Mouse (Mus musculus): ENCODE data around the gene Ddb1. TPM values are rescaled to one million over a fixed set of nuclear protein-coding genes. Genes with fewer than 3 reads are reported as not detected.

Gene Ddb1
- 128 TPM for polyA plus RNA-seq (2017; shearing (Covaris generic))

GRCm38 (mm10) chr19:10605293-10605900 lies at the start of gene Ddb1, which contains the start of gene Tkfc:
Ddb1 (plus strand) TSS chr19:10605327.
Tkfc (minus strand) TSS chr19:10605654.

DNA sequence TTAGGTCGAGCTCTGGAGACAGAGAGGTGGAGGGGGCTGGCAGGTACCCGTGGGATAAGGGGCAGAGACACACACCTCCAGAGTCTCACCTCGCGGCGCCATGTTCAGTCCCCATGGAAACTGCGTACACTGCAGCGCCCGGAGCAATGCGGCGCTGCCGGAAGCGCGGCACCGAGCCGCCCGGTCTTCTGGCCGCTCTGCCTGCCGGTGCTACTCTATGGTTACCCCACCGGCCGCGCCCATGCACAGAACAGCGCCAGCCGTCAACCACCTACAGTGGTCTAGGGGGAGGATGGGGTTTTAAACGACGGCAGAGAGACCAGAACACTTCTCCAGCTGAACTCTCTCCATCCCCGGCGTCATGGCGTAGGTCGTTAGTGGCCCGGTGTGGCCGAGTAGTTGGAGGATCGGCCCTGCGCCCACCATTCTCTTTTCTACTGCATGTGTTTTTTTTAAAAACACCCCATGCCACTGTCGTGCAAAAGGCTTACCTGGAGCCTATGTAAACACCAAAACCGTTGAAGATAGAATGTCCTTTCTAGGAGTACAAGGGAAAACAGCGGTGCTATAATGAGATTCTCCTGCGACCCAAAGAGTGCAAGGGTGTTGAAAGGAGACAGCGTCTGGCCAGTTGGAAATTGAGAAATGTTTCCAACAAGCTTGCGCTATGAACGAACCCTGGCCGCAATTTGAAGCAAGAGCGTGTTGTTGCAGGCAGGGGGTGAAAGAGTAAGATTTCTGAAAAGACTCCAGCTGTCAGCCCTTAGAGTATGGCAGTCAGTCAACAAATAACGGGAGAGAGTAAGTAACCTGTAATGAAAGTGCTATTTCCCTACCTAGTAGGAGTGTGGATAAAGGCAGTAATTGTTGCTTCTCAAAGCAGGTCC lies 49.3 kb upstream of the Ddb1 start, which contains the start of gene Tmem216:
Tmem216 (minus strand) TSS at position 615 of the 887 bp plus-strand sequence.

GRCm38 (mm10) chr19:10576690-10577561 lies 28.2 kb upstream of the Ddb1 start, which contains the start of the genes Cyb561a3 and Tmem138:
Cyb561a3 (plus strand) TSS chr19:10577172.
Tmem138 (minus strand) TSS chr19:10577362.

DNA sequence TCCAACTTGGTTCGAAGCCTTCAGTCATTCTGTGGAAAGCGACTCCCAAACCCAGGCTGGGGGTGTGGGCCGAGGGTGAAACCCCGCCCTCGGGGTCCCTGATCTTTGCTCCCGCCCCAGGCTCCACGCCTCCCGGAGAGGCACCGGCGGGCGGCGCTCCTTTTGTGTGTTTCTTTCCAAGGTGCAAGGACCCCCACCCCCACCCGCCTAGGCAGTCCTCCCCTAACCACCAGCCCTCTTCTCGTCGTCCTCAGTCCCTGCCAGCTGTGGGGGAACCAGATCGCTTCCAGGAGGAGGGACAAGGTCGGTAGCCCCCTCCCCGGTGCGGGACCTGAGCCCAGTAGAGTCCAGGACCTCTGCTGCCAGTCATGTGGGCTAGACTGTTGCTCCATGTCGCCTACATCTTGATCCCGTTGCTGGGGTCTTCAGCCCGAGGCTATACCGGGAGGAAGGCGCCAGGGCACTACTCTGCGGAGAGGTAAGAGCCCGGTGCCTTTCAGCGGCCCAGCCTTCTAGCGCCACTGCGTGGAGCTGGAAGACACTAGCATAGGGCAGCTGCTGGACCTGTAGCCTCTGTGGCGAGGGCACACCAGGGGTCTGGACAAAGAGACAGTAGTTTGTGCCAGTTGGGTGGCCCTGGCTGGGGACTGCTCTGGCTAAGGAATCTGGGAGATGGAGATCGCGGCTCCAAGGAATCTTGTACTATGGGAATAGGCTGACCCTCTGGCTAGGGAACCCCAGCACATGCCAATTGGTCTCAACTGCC lies 29.2 kb downstream of the Ddb1 start, which contains the start of gene Vwce:
Vwce (plus strand) TSS at position 108 of the 766 bp plus-strand sequence.

DNA sequence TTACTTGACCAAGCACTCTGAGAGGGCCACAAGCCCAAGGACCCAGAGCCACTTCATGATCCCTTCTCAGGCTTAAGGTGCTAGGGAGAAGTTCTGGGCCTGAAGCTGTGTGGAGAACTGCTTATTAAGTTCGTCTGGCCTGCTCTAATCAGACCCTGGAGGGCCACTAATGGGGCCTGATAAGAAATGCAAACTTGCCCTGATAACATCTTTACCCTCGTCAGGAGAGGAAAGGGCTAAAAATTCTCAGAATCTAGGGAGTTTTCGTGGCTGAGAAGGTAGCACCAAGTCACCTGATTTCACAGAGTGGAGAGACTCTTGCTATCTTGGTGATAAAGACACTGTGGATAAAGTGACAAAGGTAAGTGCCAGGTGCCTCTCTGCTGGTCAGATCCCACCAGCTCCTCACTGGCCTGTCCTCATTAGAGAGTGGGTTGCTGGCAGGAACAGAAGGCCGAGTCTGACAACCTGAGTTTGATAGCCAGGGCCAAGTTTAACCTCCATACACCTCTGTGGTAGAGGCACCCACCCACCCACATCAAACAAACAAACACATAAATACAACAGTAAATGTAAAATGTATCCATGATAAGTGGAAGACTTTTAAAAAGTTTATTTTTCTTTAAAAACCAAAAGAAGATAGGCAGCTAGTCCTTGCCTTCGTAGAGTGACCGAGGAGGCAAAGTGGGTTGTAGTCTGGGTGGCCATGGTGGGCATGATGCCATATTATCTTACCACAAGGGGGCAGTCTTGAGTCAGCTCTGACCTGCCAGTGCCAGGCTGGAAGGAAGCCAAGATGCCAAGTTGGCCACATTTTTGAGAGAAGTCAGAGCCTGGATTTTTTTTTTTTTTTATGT lies 73.0 kb downstream of the Ddb1 start, which contains the start of gene Pga5:
Pga5 (minus strand) TSS at position 157 of the 857 bp plus-strand sequence.

Other genes starting within 250 kb of the Ddb1 start
- 0.83 TPM for gene Syt7, start 216.2 kb upstream of the Ddb1 start, polyA plus RNA-seq (2017; shearing (Covaris generic))
- not detected for gene Lrrc10b, start 147.9 kb upstream of the Ddb1 start, polyA plus RNA-seq (2017; shearing (Covaris generic))
- 0.38 TPM for gene Ppp1r32, start 122.4 kb upstream of the Ddb1 start, polyA plus RNA-seq (2017; shearing (Covaris generic))
- gene Cpsf7, start 80.1 kb upstream of the Ddb1 start, polyA plus RNA-seq (2017; shearing (Covaris generic)), result 27.8 TPM
- gene Sdhaf2, start 79.2 kb upstream of the Ddb1 start, polyA plus RNA-seq (2017; shearing (Covaris generic)), result 57.3 TPM
- gene Tmem216, start 49.1 kb upstream of the Ddb1 start, polyA plus RNA-seq (2017; shearing (Covaris generic)), result 10.2 TPM
- gene Cyb561a3, start 28.2 kb upstream of the Ddb1 start, polyA plus RNA-seq (2017; shearing (Covaris generic)), result 25.0 TPM
- gene Tmem138, start 28.0 kb upstream of the Ddb1 start, polyA plus RNA-seq (2017; shearing (Covaris generic)), result 6.0 TPM
- 3.5 TPM for gene Tkfc, start 327 bp downstream of the Ddb1 start, polyA plus RNA-seq (2017; shearing (Covaris generic))
- 1.0 TPM for gene Vwce, start 28.9 kb downstream of the Ddb1 start, polyA plus RNA-seq (2017; shearing (Covaris generic))
- not detected for gene Pga5, start 72.7 kb downstream of the Ddb1 start, polyA plus RNA-seq (2017; shearing (Covaris generic))
- 25.1 TPM for gene Vps37c, start 83.4 kb downstream of the Ddb1 start, polyA plus RNA-seq (2017; shearing (Covaris generic))
- 564 TPM for gene Cd5, start 133.7 kb downstream of the Ddb1 start, polyA plus RNA-seq (2017; shearing (Covaris generic))
- 802 TPM for gene Cd6, start 224.7 kb downstream of the Ddb1 start, polyA plus RNA-seq (2017; shearing (Covaris generic))
- 19.5 TPM for gene Slc15a3, start 234.4 kb downstream of the Ddb1 start, polyA plus RNA-seq (2017; shearing (Covaris generic))

Measured in effector memory CD4-positive, alpha-beta T cell, adult 7 months (primary cell).